Mouse (Mus musculus) liver, adult 2 months (tissue): ENCODE results near the gene Eps8l3. TPM values are rescaled to one million over a fixed set of nuclear protein-coding genes. Genes with fewer than 3 reads are reported as not detected.

Experiments used
- DNase-seq: peaks from one replicate; pipeline ENCODE4 v3.0.0-alpha.2; 2011; ENCODE audit warnings: low read depth, low spot score; ENCODE audit errors: extremely low read depth
- H3K27ac ChIP-seq: fragments of 200-500 bp; replicated peaks from 2 replicates; pipeline ENCODE4 v1.5.1; 2012; ENCODE audit warnings: low read depth, mild to moderate bottlenecking, control low read depth, inconsistent platforms, low read length; ENCODE audit not compliant: insufficient read depth
- H3K27me3 ChIP-seq: fragments of 200-500 bp; 2 replicates; pipeline ENCODE4 v1.6.1; 2012; ENCODE audit warnings: mild to moderate bottlenecking, moderate library complexity, low read length, inconsistent platforms; ENCODE audit not compliant: control insufficient read depth, insufficient read depth
- H3K36me3 ChIP-seq: fragments of 200-500 bp; 2 replicates; pipeline ENCODE4 v1.6.1; 2012; ENCODE audit warnings: low read length, inconsistent platforms; ENCODE audit not compliant: control insufficient read depth, insufficient read depth
- H3K4me1 ChIP-seq: fragments of 200-500 bp; 2 replicates; pipeline ENCODE4 v1.6.1; 2011; ENCODE audit warnings: low read length; ENCODE audit not compliant: control insufficient read depth, insufficient read depth
- H3K4me3 ChIP-seq: fragments of 200-500 bp; 2 replicates; pipeline ENCODE4 v1.5.1; 2011; ENCODE audit warnings: low read depth, mild to moderate bottlenecking, control low read depth, low read length, moderate library complexity; ENCODE audit not compliant: insufficient read depth
- H3K79me2 ChIP-seq: fragments of 200-500 bp; 2 replicates; pipeline ENCODE4 v1.6.1; 2012; ENCODE audit warnings: inconsistent platforms, mild to moderate bottlenecking, low read length, moderate library complexity; ENCODE audit not compliant: control insufficient read depth, insufficient read depth
- H3K9ac ChIP-seq: fragments of 200-500 bp; 2 replicates; pipeline ENCODE4 v1.6.1; 2012; ENCODE audit warnings: low read depth, mild to moderate bottlenecking, control low read depth, inconsistent platforms, low read length
- CTCF ChIP-seq: fragments of 200-500 bp; IDR thresholded peaks from 2 replicates; pipeline ENCODE4 v1.5.1; 2011; ENCODE audit warnings: low read depth, low read length, control low read depth
- POLR2A ChIP-seq: fragments of 200-500 bp; IDR thresholded peaks from 2 replicates; pipeline ENCODE4 v1.6.1; 2011; ENCODE audit warnings: low read length, control low read depth; ENCODE audit not compliant: insufficient read depth; ENCODE audit errors: extremely low read depth
- WGBS: fragments of 180-500 bp; shearing (Covaris S2); methylation state at CpG from one replicate; pipeline ENCODE4 v1.1.7; 2018; 5-methylcytosine and 5-hydroxymethylcytosine counted together
- polyA plus RNA-seq: library from polyadenylated mRNA; depleted of rRNA; stranded (reverse); fragments of >200 nt; gene quantifications from 2 replicates; pipeline ENCODE4 v1.2.3, GENCODE M21; 2012; rRNA removed
- total RNA-seq: library from RNA; depleted of rRNA; stranded (reverse); fragments of >200 nt; gene quantifications from 2 replicates; pipeline ENCODE4 v1.2.3, GENCODE M21; 2014; rRNA removed

The Eps8l3 gene
- total RNA-seq: under 0.01 TPM in 1 of 2 replicates, not detected in the other
- 0.06 and 0.07 TPM in 2 replicates for polyA plus RNA-seq

DNA sequence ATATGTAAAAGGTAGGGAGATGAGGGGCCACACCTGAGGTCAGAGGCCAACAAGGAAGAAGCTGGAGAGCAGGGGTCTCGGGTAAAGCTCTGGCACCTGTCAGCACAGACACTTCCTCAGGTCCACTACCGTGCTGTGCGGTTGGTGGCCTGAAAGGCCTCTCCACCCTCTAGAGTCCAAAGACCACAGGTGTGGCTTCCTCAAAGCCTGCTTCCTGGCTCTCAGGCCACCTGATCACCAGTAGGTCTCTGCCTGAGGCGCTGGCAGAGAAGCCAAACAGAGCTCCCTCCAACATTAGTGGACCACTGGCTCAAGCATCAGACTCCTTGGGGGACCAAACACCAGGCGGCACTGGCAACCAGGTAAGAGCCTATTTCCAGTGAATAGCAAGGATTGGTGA is at the start of gene Eps8l3:
Gene Eps8l3 (plus strand): TSS at position 225 of the 400 bp plus-strand sequence.
- no peak for DNase-seq
- Histone ChIP-seq H3K27me3 (no peaks in the 10 kb centered on the region), H3K4me3 (no peak within 1 kb of the TSS), H3K36me3 (no peaks in the 10 kb centered on the region), H3K27ac (no peak within 1 kb of the TSS), H3K79me2 (no peaks in the 10 kb centered on the region), H3K9ac (no peak within 1 kb of the TSS), H3K4me1 (no peaks in the 10 kb centered on the region)
- no peak for TF ChIP-seq CTCF
- TF ChIP-seq POLR2A: no peak
- WGBS: 84% methylated on average over 5 of the region's 5 CpGs

DNA sequence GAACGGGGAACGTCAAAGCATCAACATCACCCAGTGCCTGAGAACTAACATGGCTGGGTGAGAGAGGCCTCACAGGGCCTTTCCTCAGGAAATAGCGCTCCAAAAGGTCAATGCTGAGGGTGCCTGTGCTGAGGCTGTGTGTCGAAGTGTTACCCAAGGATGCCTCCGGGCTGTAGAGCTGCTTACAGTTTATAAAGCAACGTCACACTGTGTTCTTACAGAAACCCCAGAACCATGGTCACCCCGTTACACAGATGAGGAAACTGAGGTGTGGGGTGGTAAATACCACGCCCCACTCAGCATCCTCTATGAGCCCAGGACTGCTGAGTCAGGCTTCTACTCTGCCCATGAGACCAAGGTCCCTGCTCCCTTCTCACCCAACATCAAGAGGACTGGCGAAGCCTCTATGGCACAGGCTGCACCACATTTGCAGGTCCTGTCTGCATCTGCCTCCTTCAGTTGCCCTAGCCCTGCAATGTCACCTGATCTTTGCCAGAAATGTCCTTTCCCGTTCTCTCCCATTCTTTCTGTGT is 49.1 kb upstream of the Eps8l3 start:
- Histone ChIP-seq H3K4me3 (no peak overlapping the region), H3K4me1 (no peaks in the 10 kb centered on the region), H3K9ac (no peak overlapping the region), H3K79me2 (no peaks in the 10 kb centered on the region), H3K36me3 (no peaks in the 10 kb centered on the region), H3K27ac (no peak overlapping the region), H3K27me3 (no peaks in the 10 kb centered on the region)
- TF ChIP-seq POLR2A: no peak
- TF ChIP-seq CTCF: no peak
- 88% methylated on average over 10 of the region's 10 CpGs for WGBS
- DNase-seq: no peak

- Histone ChIP-seq H3K36me3 (no peaks in the 10 kb centered on the region), H3K4me1 (no peaks in the 10 kb centered on the region), H3K9ac (no peak overlapping the region), H3K27ac (no peak overlapping the region), H3K27me3 (no peaks in the 10 kb centered on the region), H3K4me3 (no peak overlapping the region), H3K79me2 (no peaks in the 10 kb centered on the region)
- 57% methylated on average over 5 of the region's 5 CpGs for WGBS
- DNase-seq: no peak
- TF ChIP-seq CTCF: peak; percentile 32
- TF ChIP-seq POLR2A: no peak
Measured at GRCm38 (mm10) chr3:107828518-107828917, 48.5 kb upstream of the Eps8l3 start.

DNA sequence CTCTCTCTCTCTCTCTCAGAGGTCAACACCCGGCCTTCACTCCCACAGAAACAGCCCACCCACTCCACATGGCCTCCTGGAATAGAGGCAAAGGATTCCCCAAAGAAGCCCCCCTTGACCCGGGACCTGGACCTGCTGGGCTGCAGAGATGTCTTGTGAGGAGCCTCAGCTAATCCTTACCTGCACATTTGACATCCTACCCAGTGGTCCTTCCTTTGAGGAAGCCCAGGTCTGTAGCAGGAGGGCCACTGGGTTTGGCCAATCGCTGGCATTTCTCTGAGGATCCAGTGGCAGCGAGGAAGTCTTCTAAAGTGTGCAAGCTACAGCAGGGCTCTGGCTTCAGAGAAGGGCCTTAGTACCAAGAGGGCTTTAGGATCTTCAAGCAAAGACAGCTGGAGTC is 48.0 kb upstream of the Eps8l3 start:
- H3K4me1 ChIP-seq: no peaks in the 10 kb centered on the region
- no peaks in the 10 kb centered on the region for H3K36me3 ChIP-seq
- H3K9ac ChIP-seq: no peak overlapping the region
- TF ChIP-seq CTCF (no peak), POLR2A (no peak)
- WGBS: 81% methylated on average over 4 of the region's 4 CpGs
- no peak overlapping the region for H3K27ac ChIP-seq
- no peaks in the 10 kb centered on the region for H3K79me2 ChIP-seq
- no peaks in the 10 kb centered on the region for H3K27me3 ChIP-seq
- H3K4me3 ChIP-seq: no peak overlapping the region
- DNase-seq: no peak

DNA sequence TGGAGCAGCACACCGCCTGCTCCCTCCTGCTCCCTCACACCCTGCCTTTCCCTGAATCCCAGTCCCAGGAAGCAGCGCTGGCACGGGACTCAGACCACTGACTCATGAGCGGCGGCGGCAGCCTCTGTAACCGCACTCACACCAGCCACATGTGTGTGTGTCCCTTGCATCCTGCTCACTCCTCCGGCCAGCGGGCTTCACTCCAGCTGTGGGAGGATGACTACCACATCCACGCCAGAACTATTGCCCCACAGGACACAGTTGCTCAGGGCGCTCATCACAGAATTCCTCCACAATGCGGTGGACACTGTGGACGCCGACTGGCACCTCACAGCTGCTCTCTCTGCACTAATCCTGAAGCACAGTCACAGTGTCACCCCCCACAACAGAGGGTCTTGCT is 47.4 kb upstream of the Eps8l3 start:
- 80% methylated on average over 14 of the region's 14 CpGs for WGBS
- no peaks in the 10 kb centered on the region for H3K79me2 ChIP-seq
- no peaks in the 10 kb centered on the region for H3K4me1 ChIP-seq
- H3K9ac ChIP-seq: no peak overlapping the region
- DNase-seq: no peak
- H3K27me3 ChIP-seq: no peaks in the 10 kb centered on the region
- H3K4me3 ChIP-seq: no peak overlapping the region
- TF ChIP-seq POLR2A (no peak), CTCF (no peak)
- H3K27ac ChIP-seq: no peak overlapping the region
- H3K36me3 ChIP-seq: no peaks in the 10 kb centered on the region

DNA sequence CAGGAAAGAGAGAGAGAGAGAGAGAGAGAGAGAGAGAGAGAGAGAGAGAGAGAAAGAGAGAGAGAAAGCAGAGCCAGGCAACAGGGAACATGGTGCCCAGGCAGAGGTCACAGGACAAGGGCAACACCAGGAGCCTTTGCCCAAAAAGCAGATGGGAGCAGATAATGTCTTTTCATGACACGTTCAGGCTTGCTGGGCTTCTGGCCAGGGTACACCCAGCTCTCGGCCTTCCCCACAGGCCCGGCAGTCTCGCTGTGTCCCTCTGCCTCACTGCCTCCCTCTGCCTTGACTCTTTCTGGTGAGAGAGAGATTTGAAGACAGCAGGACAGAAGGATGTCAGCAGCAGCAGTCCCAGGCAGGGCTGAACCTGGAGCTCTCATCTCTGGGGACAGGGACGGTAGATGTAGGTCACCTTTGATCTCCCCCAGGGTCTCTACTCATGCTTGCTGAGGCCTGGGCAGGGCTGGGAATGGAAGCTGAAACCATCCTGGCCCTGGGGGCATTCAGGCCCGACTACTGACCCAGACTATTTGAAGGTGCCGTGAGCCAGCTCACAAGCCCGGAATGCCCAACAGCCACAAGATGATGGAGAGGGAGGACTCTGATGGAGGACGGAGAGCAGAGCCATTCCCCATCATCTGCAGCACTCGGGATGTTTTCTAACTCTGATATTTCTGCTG is 45.0 kb upstream of the Eps8l3 start:
- WGBS: 74% methylated on average over 10 of the region's 10 CpGs
- no peaks in the 10 kb centered on the region for H3K4me1 ChIP-seq

More for the DNA sequence above, 45.0 kb upstream of the Eps8l3 start:
- Histone ChIP-seq H3K27ac (no peak overlapping the region), H3K9ac (no peak overlapping the region), H3K27me3 (no peaks in the 10 kb centered on the region), H3K4me3 (no peak overlapping the region), H3K36me3 (no peaks in the 10 kb centered on the region), H3K79me2 (no peaks in the 10 kb centered on the region)
- no peak for TF ChIP-seq CTCF
- TF ChIP-seq POLR2A: no peak
- DNase-seq: peak; percentile 29
